Mouse (Mus musculus): ENCODE data around the gene Svep1. TPM values are rescaled to one million over a fixed set of nuclear protein-coding genes. Genes with fewer than 3 reads are reported as not detected.

Svep1 gene
- total RNA-seq, 1 experiment from 2014 or later: not detected

DNA sequence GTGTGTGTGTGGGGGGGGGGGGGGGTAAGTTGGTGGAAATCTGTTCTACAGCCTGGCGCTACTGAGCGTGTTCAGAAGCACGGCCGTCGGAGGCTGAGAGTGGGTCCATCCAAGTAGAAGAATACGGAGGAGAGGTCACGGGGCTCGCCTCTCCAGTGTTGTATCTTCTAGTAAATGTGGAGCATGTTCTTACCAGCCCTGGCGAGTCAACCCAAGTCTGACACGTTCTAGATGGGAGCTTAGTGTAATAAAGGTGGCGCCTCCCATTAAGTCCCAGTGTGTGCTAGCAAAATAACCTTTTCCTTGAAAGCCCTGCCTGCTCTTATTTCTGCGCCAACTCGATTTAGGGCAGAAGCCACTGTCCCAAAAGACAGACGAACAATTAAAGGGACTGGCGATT is 29.4 kb downstream of the Svep1 start:
- ATAC-seq (replicated peaks; ENCODE audit: insufficient number of reproducible peaks, low FRiP score, low TSS enrichment, poor library complexity, severe bottlenecking): no peak

DNA sequence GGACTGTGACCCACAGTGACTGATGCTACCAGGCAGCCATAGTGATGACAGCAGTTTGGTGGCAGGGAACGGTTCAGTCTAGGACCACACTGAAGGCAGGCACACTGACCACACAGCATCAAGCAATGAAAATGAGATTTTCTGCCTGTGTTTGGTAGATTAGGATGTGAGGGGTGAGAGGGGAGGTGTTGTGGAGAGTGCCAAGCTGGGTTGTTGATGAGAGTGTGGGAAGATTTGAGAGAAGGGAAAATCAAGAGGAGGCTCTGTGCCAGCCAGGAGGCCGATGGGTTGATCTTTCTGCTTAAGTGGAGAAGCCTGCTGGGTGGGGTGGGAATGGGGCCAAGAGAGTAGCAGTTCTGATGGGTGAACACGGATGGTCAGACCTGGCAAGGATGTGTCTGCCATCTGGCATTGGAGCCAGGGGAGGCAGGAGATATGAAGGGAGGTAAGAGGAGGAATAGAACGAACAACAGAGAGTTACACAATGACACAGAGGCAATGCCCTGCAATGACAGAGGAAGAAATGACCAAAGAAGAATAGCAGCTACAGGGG is 32.1 kb downstream of the Svep1 start:
- ATAC-seq (replicated peaks; ENCODE audit: insufficient number of reproducible peaks, low FRiP score, low TSS enrichment, poor library complexity, severe bottlenecking): no peak

DNA sequence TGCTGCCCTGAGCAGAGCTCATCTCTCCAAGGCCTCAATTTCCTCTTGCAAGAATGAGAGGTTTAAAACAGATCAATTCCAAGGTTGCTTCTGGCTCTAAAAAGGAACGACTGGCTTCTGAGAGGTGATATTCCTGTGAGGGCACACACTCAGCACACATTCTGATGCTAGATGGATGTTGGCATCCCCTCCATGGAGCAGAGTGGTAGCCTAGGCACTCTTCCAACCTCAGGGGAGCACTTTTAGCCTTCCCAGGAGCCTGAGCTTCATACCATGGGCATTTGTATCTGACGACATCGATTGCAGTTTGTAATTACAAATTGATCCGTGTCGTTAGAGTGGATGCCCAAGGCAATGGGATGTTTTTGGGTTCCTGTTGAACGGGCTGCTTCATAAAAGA is 33.3 kb downstream of the Svep1 start:
- no peak for ATAC-seq (replicated peaks; ENCODE audit: insufficient number of reproducible peaks, low FRiP score, low TSS enrichment, poor library complexity, severe bottlenecking)

DNA sequence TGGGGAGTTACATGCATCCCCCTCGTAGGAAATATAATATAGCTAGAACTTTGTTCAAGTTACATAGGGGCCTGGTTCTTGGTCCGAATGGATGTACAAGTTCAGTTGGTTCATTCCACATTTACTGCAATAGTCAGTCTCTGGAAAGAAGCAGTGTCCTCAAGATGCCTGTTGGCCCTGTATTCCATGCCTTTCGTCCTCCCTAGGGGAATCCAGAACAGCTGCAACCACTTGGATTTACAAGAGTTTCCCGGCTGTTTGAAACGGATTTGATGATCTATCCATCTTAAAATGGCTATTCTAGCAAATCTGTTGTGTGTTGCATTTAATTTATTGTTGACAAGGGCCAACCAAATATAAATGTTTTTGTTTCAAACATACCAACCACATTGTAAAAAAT is 36.2 kb downstream of the Svep1 start:
- ATAC-seq (replicated peaks; ENCODE audit: insufficient number of reproducible peaks, low FRiP score, low TSS enrichment, poor library complexity, severe bottlenecking): no peak

DNA sequence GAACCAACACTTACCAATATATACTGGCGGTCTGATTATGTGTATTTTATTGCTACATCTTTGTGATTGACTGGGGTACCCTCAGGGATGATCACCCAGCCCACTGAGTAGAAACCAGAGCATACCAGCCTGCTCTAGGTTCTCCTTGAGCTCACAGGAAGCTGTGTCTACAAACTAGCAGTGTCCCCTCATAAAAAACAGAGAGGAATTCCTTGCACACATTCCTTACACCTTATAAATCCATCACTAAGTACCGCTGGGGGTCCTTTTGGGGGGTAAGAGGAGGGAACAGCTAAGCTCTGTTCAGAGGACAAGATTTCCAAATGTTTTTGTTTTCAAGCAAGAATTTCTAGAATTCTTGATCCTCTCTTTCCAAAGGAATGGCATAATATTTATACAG is 36.7 kb downstream of the Svep1 start:
- ATAC-seq (replicated peaks; ENCODE audit: insufficient number of reproducible peaks, low FRiP score, low TSS enrichment, poor library complexity, severe bottlenecking): no peak

DNA sequence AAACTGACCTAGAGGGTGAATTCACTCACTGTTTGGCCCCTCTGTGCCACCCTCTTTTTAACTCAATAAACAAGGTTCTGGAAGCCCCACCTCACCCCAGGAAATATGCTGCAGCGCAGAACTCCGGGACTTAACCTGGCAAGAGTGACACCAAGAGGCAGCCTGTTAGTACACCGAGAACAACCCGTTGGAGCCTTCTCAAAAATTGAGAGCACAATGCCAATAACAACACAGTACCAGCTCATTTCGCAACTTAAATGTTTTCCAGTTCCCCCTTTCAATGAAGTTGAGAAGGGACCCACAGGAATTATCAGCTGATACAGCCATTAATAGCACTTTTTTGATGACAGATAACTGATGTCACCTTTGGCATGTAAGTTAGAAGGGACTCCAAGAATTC is 38.3 kb downstream of the Svep1 start:
- ATAC-seq (replicated peaks; ENCODE audit: insufficient number of reproducible peaks, low FRiP score, low TSS enrichment, poor library complexity, severe bottlenecking): no peak

DNA sequence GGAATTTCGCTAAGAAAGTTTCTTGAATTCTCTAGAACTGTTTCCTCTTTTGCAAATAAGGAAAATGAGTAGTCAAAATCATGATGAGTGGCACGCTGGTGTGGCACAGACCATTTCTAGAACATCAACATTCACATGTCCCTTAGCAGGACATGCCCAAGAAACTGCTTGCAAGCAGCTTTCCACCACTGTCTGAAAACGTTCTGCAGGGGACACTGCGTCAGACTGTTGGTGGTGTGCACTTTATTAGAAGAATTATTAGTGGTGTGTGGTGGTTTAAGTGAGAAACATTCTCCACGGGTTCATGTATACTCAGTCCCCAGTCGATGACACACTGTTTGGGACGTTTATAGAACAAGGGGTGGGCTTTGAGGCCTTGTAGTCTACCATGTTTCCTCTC is 40.9 kb downstream of the Svep1 start:
- no peak for ATAC-seq (replicated peaks; ENCODE audit: insufficient number of reproducible peaks, low FRiP score, low TSS enrichment, poor library complexity, severe bottlenecking)

- ATAC-seq (replicated peaks; ENCODE audit: insufficient number of reproducible peaks, low FRiP score, low TSS enrichment, poor library complexity, severe bottlenecking): no peak
These were observed 44.8 kb downstream of the Svep1 start for GRCm38 (mm10) chr4:58161901-58162300.

DNA sequence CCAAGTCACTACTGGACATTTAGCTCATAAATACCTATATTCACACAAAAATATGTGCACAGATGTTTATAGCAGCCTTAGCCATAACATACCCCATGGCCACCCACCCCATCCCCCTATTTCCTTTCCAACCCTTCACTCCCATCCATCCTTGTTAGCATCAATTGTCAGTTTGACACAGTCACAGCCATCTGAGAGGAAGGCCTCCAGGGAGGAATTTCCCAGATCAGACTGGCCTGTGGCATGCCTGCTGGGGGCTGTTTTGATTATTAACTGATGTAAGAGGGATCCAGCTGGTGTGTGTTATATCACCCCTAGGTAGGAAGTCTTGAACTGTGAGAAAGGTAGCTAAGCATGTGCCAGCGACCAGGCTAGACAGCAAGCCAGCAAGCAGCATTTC is 47.1 kb downstream of the Svep1 start:
- no peak for ATAC-seq (replicated peaks; ENCODE audit: insufficient number of reproducible peaks, low FRiP score, low TSS enrichment, poor library complexity, severe bottlenecking)

DNA sequence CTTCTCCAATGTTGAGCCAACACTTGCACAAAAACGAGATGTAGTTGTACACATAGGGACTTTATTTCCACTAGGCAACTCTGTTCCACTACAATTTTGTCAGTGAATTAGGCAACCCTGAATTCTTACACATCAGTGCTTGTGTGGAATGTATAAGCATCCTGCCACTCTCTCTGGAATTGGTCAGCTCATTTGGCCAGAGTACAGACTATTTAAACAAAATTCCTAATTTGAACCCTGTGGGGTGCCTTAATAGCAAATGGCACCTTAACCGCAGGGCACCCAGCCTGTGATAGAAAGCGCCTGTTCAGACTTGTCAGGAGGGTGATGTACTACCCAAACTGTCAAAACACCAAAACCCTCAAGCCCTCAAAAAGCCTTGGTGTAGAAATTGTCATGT is 56.4 kb downstream of the Svep1 start:
- ATAC-seq (replicated peaks; ENCODE audit: insufficient number of reproducible peaks, low FRiP score, low TSS enrichment, poor library complexity, severe bottlenecking): no peak

DNA sequence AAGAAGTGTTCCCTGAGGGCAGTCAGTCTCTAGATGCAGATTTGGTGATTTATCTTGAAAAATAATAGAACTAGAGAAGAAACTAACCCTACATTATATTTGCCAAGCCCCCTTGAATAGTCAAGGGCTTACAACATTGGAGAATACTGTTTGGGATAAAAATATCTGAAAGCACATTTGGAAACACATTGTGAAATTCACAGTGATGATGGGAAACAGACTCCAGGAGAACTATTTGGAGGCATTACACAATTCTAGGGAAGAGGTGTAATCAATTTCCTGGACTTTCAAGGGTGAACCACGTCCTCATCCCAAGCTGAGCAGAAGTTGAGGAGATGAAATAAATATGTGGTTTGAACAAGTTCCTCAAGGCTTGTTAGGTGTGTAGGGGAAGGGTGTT is 57.5 kb downstream of the Svep1 start:
- no peak for ATAC-seq (replicated peaks; ENCODE audit: insufficient number of reproducible peaks, low FRiP score, low TSS enrichment, poor library complexity, severe bottlenecking)

- no peak for ATAC-seq (replicated peaks; ENCODE audit: insufficient number of reproducible peaks, low FRiP score, low TSS enrichment, poor library complexity, severe bottlenecking)
These were observed 58.1 kb downstream of the Svep1 start for GRCm38 (mm10) chr4:58148547-58148946.

DNA sequence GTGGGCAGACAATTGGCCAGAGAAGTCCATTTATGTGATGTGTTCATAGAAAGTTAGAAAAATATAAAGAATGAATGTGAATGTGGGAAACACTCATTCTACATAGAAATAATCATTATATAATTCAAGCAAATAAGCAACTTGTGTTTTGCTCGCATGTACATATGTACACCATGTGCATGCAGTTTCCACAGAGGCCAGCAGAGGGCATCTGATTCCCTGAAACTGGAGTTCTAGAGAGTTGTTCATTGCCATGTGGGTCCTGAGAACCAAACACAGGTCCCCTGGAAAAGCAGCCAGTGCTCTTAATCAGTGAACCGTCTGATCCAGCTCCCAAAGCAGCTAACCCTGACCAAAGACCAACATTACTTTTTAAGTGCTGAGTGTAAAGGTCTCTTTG is 60.0 kb downstream of the Svep1 start:
- no peak for ATAC-seq (replicated peaks; ENCODE audit: insufficient number of reproducible peaks, low FRiP score, low TSS enrichment, poor library complexity, severe bottlenecking)

DNA sequence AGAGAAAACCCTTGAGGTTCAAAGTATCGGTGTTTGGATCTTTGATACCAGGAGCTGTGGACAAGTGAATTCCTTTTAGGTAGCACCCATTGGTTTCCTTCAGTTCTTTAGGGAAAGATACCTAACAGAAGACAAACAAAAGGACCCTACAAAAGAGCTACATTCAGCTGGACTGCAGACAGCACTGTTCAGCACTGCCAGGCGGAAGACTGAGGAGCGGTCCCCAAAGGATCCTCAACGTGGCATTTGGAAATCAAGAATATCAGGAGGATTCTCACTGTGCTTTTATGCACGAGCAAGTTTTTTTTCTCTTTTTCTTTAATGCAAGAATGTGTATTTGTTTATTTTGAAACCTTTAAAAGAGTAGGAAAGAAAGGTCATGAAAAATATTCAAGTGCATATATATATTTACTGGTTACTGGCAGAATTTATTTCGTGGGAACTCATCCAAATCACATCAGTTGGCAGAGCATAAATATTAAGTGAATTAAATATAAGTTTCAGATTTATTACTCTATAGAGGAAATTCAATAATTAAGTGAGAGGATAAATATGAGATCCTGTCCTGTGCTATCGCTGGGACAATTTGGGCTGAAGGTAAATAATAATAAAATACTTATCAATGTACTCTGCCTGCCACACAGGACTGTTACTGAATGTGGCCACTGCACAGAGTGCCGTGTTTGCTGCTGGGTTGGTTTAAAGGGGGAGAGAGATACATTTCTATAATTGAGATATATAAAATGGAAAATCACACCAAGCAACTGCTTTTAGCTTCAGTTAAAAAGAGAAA is 66.7 kb downstream of the Svep1 start:
- ATAC-seq (replicated peaks; ENCODE audit: insufficient number of reproducible peaks, low FRiP score, low TSS enrichment, poor library complexity, severe bottlenecking): no peak

GRCm38 (mm10) chr4:58139241-58139640 is 67.4 kb downstream of the Svep1 start:
- ATAC-seq (replicated peaks; ENCODE audit: insufficient number of reproducible peaks, low FRiP score, low TSS enrichment, poor library complexity, severe bottlenecking): no peak

DNA sequence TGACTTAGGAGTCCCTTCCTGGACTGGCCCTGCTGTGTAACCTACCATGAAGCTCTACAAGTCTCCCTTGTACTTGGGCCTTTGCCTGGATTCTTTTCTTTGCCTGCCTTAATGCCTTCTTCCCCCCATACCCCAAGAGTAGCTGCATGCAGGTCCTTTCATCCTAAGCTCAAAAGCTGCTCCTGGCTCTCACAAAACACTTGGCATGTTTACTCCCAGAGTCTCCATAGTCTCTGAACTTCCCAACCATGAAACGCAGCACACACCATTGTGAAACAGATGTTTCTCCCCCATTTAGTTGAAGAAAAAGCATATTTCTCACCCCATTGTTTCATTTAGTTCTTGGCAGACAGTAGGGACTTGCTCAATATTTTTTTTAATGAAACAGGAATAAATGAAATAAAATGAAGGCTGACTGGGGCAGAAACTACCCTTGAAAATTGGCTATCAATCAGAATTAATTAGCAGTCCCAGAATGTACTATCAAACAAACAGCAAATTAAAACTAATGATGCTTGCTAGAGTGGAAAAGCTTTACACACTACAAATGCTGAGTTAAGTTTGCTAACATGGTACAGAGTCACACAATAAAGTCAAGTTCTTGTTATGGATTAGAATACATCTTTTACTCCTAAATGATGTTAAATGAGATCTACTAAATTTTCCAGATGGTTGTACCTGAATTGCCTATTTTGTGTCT is 72.9 kb downstream of the Svep1 start:
- no peak for ATAC-seq (replicated peaks; ENCODE audit: insufficient number of reproducible peaks, low FRiP score, low TSS enrichment, poor library complexity, severe bottlenecking)

DNA sequence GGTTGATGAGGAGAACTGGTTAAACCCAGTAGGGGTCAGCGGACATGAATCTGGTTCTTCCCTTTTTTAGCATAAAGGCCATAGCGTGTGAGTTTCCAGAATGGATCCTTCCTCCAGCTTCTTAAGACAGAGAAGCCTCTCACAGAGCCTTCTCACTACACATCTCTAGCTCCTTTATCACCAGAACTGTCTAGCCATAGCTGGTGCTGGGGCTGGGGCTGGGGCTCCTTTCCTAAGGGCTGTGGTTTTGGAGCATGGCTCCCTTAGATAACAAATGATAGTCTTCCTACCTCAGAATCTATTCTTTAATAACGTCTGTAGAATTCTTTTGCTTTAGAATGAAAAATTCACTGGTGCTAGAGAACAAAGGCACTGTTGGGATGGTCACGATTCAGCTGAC is 76.8 kb downstream of the Svep1 start:
- ATAC-seq (replicated peaks; ENCODE audit: insufficient number of reproducible peaks, low FRiP score, low TSS enrichment, poor library complexity, severe bottlenecking): no peak

- no peak for ATAC-seq (replicated peaks; ENCODE audit: insufficient number of reproducible peaks, low FRiP score, low TSS enrichment, poor library complexity, severe bottlenecking)
These were observed 79.6 kb downstream of the Svep1 start for GRCm38 (mm10) chr4:58127024-58127423.

- no peak for ATAC-seq (replicated peaks; ENCODE audit: insufficient number of reproducible peaks, low FRiP score, low TSS enrichment, poor library complexity, severe bottlenecking)
These were observed 91.2 kb downstream of the Svep1 start for GRCm38 (mm10) chr4:58115452-58115851.

- ATAC-seq (replicated peaks; ENCODE audit: insufficient number of reproducible peaks, low FRiP score, low TSS enrichment, poor library complexity, severe bottlenecking): no peak
These were observed 95.7 kb downstream of the Svep1 start for GRCm38 (mm10) chr4:58111008-58111407.

Data from monocyte, adult 5-6 weeks (primary cell).